In genomic region chr2:162939562-162939961, GRCm38 (mm10) we compare ENCODE assay signal across 27 mouse cellular contexts. TPM values are rescaled to one million over a fixed set of nuclear protein-coding genes. Genes with fewer than 3 reads are reported as not detected.
"Had no signal": no experiment of that assay in that cellular context is flagged by ENCODE, and none has a peak within 500 bp of the region (broad histone marks: within the 10 kb centered on the region; RNA-seq: fewer than 3 reads in every experiment).

No protein-coding gene starts in this region.

- H3K4me2 ChIP-seq: lung, embryonic 14.5 days; midbrain, embryonic 11.5 days; neural tube, embryonic 12.5 days; neural tube, embryonic 15.5 days had no signal

- DNase-seq: kidney, adult 2 months; kidney, postnatal 25 days; layer of hippocampus, adult 9-11 months; layer of hippocampus, postnatal 36 days; lung, embryonic 14.5 days; lung, postnatal 10 days; midbrain, embryonic 14.5 days; right cerebral cortex, adult 18-20 months; right cerebral cortex, postnatal 14 days; right cerebral cortex, postnatal 4 days; thymus, adult 2 months; thymus, postnatal 14 days; thymus, postnatal 4 days had no signal

- H3K4me3 ChIP-seq: layer of hippocampus, adult 2 months; left cerebral cortex, adult 2 months; neural tube, embryonic 12.5 days; neural tube, embryonic 15.5 days had no signal

- ATAC-seq: intestine, postnatal 0 days had no signal

- H3K9ac ChIP-seq: liver, embryonic 14.5 days; lung, embryonic 14.5 days; neural tube, embryonic 12.5 days; neural tube, embryonic 15.5 days had no signal

- H3K9me3 ChIP-seq: neural tube, embryonic 12.5 days; neural tube, embryonic 15.5 days had no signal

- H3K27ac ChIP-seq: kidney, postnatal 0 days; layer of hippocampus, adult 2 months; left cerebral cortex, adult 2 months; liver, embryonic 14.5 days; macrophage; neural tube, embryonic 12.5 days; neural tube, embryonic 15.5 days; stomach, postnatal 0 days had no signal

RNA-seq across cellular contexts. Expression of gene L3mbtl1, which starts 3.7 kb away (rescaled TPM):
- polyA plus RNA-seq: kidney, embryonic 14.5 days; macrophage; midbrain, embryonic 11.5 days had no signal

RNA-seq across cellular contexts. Expression of gene Sgk2, which starts 47.6 kb away (rescaled TPM):
- total RNA-seq: megakaryocyte-erythroid progenitor cell, adult 5-6 weeks had no signal
- polyA plus RNA-seq: limb, embryonic 11.5 days; lung, embryonic 14.5 days; macrophage; midbrain, embryonic 11.5 days; neural tube, embryonic 12.5 days; stomach, embryonic 14.5 days had no signal
